8 mouse cellular contexts compared by ENCODE assay signal in the genomic region with DNA sequence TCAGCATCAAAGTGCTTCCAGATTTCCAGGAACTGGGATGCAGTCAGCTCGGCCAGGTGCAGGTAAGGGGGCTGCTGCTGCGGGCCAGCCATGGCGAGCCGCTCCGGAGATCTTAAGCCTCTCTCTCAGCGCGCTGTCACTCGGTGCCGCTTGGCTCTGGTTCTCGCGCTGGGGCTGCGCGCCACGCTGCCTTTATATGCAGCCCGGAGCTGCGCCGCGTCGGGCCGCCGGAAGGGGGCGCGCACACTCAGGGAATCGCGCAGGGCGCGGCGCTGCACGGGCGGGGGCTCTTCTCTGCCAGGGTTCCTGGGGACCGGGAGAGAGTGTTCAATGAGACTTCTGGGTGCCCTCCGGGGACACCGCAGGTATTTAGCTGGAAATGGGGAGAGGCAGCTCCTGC. TPM values are rescaled to one million over a fixed set of nuclear protein-coding genes. Genes with fewer than 3 reads are reported as not detected.
A peak's percentile ranks its signal among the peaks of the same experiment; 100 is the strongest.
DNase-seq lines count a peak whose midpoint lies in the region; ATAC-seq and TF ChIP-seq lines count a peak whose summit lies in the region.

Gene Calb2, minus strand, starts transcription at position 165 of the 400 bp plus-strand sequence.

- DNase-seq in spleen, adult 2 months (ENCODE audit: low read depth in 1 of 2, low spot score in 2 of 2) = no peak
- no peak for DNase-seq in spleen, postnatal 14 days (ENCODE audit: low spot score in 2 of 2)
- DNase-seq in embryo, embryonic 11 days = peak; percentile 88
- DNase-seq in gastrocnemius, postnatal 25 days = peak; percentile 17
- peak; percentile 33 for DNase-seq in limb, embryonic 14.5 days (ENCODE audit: low spot score)
- peak; percentile 80 for DNase-seq in neural tube, embryonic 10.5 days (ENCODE audit: extremely low spot score, low spot score)
- peak; percentile 35 for DNase-seq in thymus, postnatal 0 days (ENCODE audit: low spot score)

- no peaks in the 10 kb centered on the region for H3K4me1 ChIP-seq in spleen, adult 2 months (ENCODE audit: control insufficient read depth, insufficient read depth, insufficient read length)
- 0 out of 2 replicates have a peak, but pooled peaks cover 3% of the 10 kb centered on the region for H3K4me1 ChIP-seq in kidney, embryonic 16.5 days (ENCODE audit: insufficient read depth, low read length)
- no peaks in the 10 kb centered on the region for H3K4me1 ChIP-seq in limb, embryonic 14.5 days (ENCODE audit: control insufficient read depth, insufficient read depth, low read length)

- TF ChIP-seq POLR2A in spleen, adult 2 months (IDR thresholded peaks at IDR 0.05; ENCODE audit: low read depth, low read length) = no peak
- no peak for TF ChIP-seq POLR2A in limb, embryonic 14.5 days (IDR thresholded peaks at IDR 0.05; ENCODE audit: borderline replicate concordance, extremely low read depth, insufficient read depth, insufficient read length)

- H3K27ac ChIP-seq in spleen, adult 2 months (ENCODE audit: insufficient read depth, low read length) = no peak within 1 kb of the TSS
- no peak within 1 kb of the TSS for H3K27ac ChIP-seq in kidney, embryonic 16.5 days (ENCODE audit: low read length)
- no peak within 1 kb of the TSS for H3K27ac ChIP-seq in limb, embryonic 14.5 days (replicated peaks; ENCODE audit: low read depth, low read length)

- peaks cover 3% of the 10 kb centered on the region; the same call in 1 of the 2 replicates for H3K27me3 ChIP-seq in spleen, adult 2 months (ENCODE audit: control insufficient read depth, insufficient read depth, low read length)
- H3K27me3 ChIP-seq in kidney, embryonic 16.5 days (ENCODE audit: insufficient read depth, low read length) = peaks cover 34% of the 10 kb centered on the region
- peaks cover 24% of the 10 kb centered on the region; the same call in 1 of the 2 replicates for H3K27me3 ChIP-seq in limb, embryonic 14.5 days (ENCODE audit: control insufficient read depth, insufficient read depth, low read length)

- no peaks in the 10 kb centered on the region for H3K36me3 ChIP-seq in spleen, adult 2 months (ENCODE audit: control insufficient read depth, insufficient read depth, low read length)
- no peaks in the 10 kb centered on the region for H3K36me3 ChIP-seq in kidney, embryonic 16.5 days (ENCODE audit: insufficient read depth, low read length)
- no peaks in the 10 kb centered on the region for H3K36me3 ChIP-seq in limb, embryonic 14.5 days (ENCODE audit: control insufficient read depth, insufficient read depth, low read length)

- peak; percentile 12; the same call in 1 of the 2 replicates for TF ChIP-seq CTCF in spleen, adult 2 months (IDR thresholded peaks at IDR 0.05; ENCODE audit: extremely low read depth, insufficient read depth, insufficient read length, insufficient replicate concordance)

- peak; percentile 78 for ATAC-seq in kidney, embryonic 16.5 days (ENCODE audit: low FRiP score, low TSS enrichment)
- peak; percentile 70 for ATAC-seq in limb, embryonic 14.5 days (ENCODE audit: low FRiP score, low read depth)

- H3K9me3 ChIP-seq in kidney, embryonic 16.5 days (ENCODE audit: low read length) = 0 out of 2 replicates have a peak, but pooled peaks cover 3% of the 10 kb centered on the region
- no peaks in the 10 kb centered on the region for H3K9me3 ChIP-seq in limb, embryonic 14.5 days (ENCODE audit: control insufficient read depth, low read length)

- WGBS in spleen, adult 2 months = 9% methylated on average over 33 of the region's 33 CpGs
- 1% methylated on average over 33 of the region's 33 CpGs for WGBS in kidney, embryonic 16.5 days
- WGBS in limb, embryonic 14.5 days = under 1% methylated on average over 31 of the region's 33 CpGs

- no peak within 1 kb of the TSS for H3K4me3 ChIP-seq in spleen, adult 2 months (ENCODE audit: extremely low read depth, insufficient read depth, insufficient read length)
- H3K4me3 ChIP-seq in kidney, embryonic 16.5 days (ENCODE audit: low read length) = no peak within 1 kb of the TSS
- no peak within 1 kb of the TSS for H3K4me3 ChIP-seq in limb, embryonic 14.5 days (replicated peaks; ENCODE audit: low read length)

- H3K4me2 ChIP-seq in kidney, embryonic 16.5 days (replicated peaks; ENCODE audit: low read depth, low read length) = peak within 1 kb of the TSS; percentile 27; the same call in 1 of the 2 replicates
- peak within 1 kb of the TSS; percentile 25; the same call in 1 of the 2 replicates for H3K4me2 ChIP-seq in limb, embryonic 14.5 days (replicated peaks; ENCODE audit: low read depth, low read length, severe bottlenecking)

- no peak within 1 kb of the TSS for H3K9ac ChIP-seq in kidney, embryonic 16.5 days (replicated peaks; ENCODE audit: low read length)
- H3K9ac ChIP-seq in limb, embryonic 14.5 days (ENCODE audit: low read depth, low read length, severe bottlenecking) = 0 out of 2 replicates have a peak within 1 kb of the TSS, but pooled peaks have one; percentile 16

RNA-seq across cellular contexts. Expression of gene Calb2, which starts in this region (rescaled TPM):
- not detected in 2 replicates for polyA plus RNA-seq in spleen, adult 2 months (2012; rRNA removed)
- not detected for total RNA-seq in gastrocnemius, postnatal 25 days (2021)
- polyA plus RNA-seq in kidney, embryonic 16.5 days (2015; fragmentation: Nextera tagmentation; extraction: Ambion mirVana) = 0.36 TPM in 1 of 2 replicates, not detected in the other
- polyA plus RNA-seq in limb, embryonic 14.5 days (2012; rRNA removed) = 1.3 and 2.2 TPM in 2 replicates
- 4.5 and 5.1 TPM in 2 replicates for polyA plus RNA-seq in limb, embryonic 14.5 days (2014; fragmentation: Nextera tagmentation; extraction: Ambion mirVana)
- 1.3 and 1.4 TPM in 2 replicates for polyA plus RNA-seq in thymus, postnatal 0 days (2015; fragmentation: Nextera tagmentation; extraction: Ambion mirVana)

Comparison
In these comparisons a context has a peak if more than half of its experiments do, and no peak if none do; other contexts are left out.
1. Peak in DNase-seq in gastrocnemius, postnatal 25 days; RNA of the gene not detected or under 1 TPM.
2. Peak in ATAC-seq and H3K4me2 ChIP-seq in kidney, embryonic 16.5 days; RNA of the gene not detected or under 1 TPM.
3. DNase-seq: peak in embryo, embryonic 11 days (single experiment), limb, embryonic 14.5 days (single experiment), neural tube, embryonic 10.5 days (single experiment) and thymus, postnatal 0 days (single experiment); none in spleen, adult 2 months (0 of 2) and spleen, postnatal 14 days (0 of 2).